Mouse (Mus musculus): ENCODE measurements around the gene Cmtm1. TPM values are rescaled to one million over a fixed set of nuclear protein-coding genes. Genes with fewer than 3 reads are reported as not detected.
"Not testable (repeated sequence)": the region's sequence is repeated elsewhere in the genome, so short reads cannot be mapped to it uniquely, and the experiment has no call there.

Cmtm1 gene
- polyA plus RNA-seq (2015; fragmentation: Nextera tagmentation; extraction: Ambion mirVana), result not detected in 2 replicates

- H3K4me3 ChIP-seq; H3K27ac ChIP-seq; H3K9ac ChIP-seq; H3K36me3 ChIP-seq; H3K9me3 ChIP-seq (replicated peaks); H3K4me1 ChIP-seq (replicated peaks); ATAC-seq (replicated peaks; ENCODE audit: insufficient number of reproducible peaks, insufficient read depth, low FRiP score, low read depth); H3K4me2 ChIP-seq; H3K27me3 ChIP-seq: not testable (repeated sequence)
- WGBS, result 83% methylated on average over 36 of the region's 36 CpGs
Observed at GRCm38 (mm10) chr8:104309441-104310155, at the start of gene Cmtm1, which contains the start of gene Gm45711. TSS of gene Cmtm1 (minus strand) at chr8:104310145. TSS of gene Gm45711 (minus strand) at chr8:104310081.

- no peak overlapping the region for H3K9ac ChIP-seq
- no peak overlapping the region for H3K4me3 ChIP-seq
- no peaks in the 10 kb centered on the region for H3K27me3 ChIP-seq
- H3K9me3 ChIP-seq (replicated peaks), result no peaks in the 10 kb centered on the region
- peaks cover 18% of the 10 kb centered on the region for H3K4me1 ChIP-seq (replicated peaks)
- ATAC-seq (replicated peaks; ENCODE audit: insufficient number of reproducible peaks, insufficient read depth, low FRiP score, low read depth), result no peak
- H3K27ac ChIP-seq, result no peak overlapping the region
- no peak overlapping the region for H3K4me2 ChIP-seq
- peaks cover 9% of the 10 kb centered on the region; the same call in 1 of the 2 replicates for H3K36me3 ChIP-seq
- 77% methylated on average over 3 of the region's 3 CpGs for WGBS
Observed at GRCm38 (mm10) chr8:104358637-104359036, 48.7 kb upstream of the Cmtm1 start.

- Histone ChIP-seq H3K27me3 (no peaks in the 10 kb centered on the region), H3K4me2 (no peak overlapping the region)
- WGBS, result 88% methylated on average over 10 of the region's 10 CpGs
Observed at GRCm38 (mm10) chr8:104354504-104354903, 44.6 kb upstream of the Cmtm1 start.

GRCm38 (mm10) chr8:104353186-104353585 lies 43.2 kb upstream of the Cmtm1 start:
- H3K4me1 ChIP-seq (replicated peaks), result peaks cover 16% of the 10 kb centered on the region
- H3K36me3 ChIP-seq, result peaks cover 12% of the 10 kb centered on the region; the same call in 1 of the 2 replicates
- no peak overlapping the region for H3K4me3 ChIP-seq
- no peak overlapping the region for H3K4me2 ChIP-seq
- H3K9ac ChIP-seq, result no peak overlapping the region
- no peaks in the 10 kb centered on the region for H3K27me3 ChIP-seq
- H3K9me3 ChIP-seq (replicated peaks), result no peaks in the 10 kb centered on the region
- H3K27ac ChIP-seq, result no peak overlapping the region
- no peak; the same call in 1 of the 2 replicates for ATAC-seq (replicated peaks; ENCODE audit: insufficient number of reproducible peaks, insufficient read depth, low FRiP score, low read depth)
- WGBS, result 54% methylated on average over 5 of the region's 5 CpGs

More at GRCm38 (mm10) chr8:104354504-104354903, 44.6 kb upstream of the Cmtm1 start:
- ATAC-seq (replicated peaks; ENCODE audit: insufficient number of reproducible peaks, insufficient read depth, low FRiP score, low read depth), result no peak
- H3K9me3 ChIP-seq (replicated peaks), result no peaks in the 10 kb centered on the region
- no peak overlapping the region for H3K4me3 ChIP-seq
- H3K9ac ChIP-seq, result no peak overlapping the region
- H3K27ac ChIP-seq, result no peak overlapping the region
- peaks cover 9% of the 10 kb centered on the region for H3K4me1 ChIP-seq (replicated peaks)
- peaks cover 12% of the 10 kb centered on the region; the same call in 1 of the 2 replicates for H3K36me3 ChIP-seq

- H3K4me1 ChIP-seq (replicated peaks), result peaks cover 19% of the 10 kb centered on the region
- 70% methylated on average over 13 of the region's 13 CpGs for WGBS
- peaks cover 32% of the 10 kb centered on the region for H3K36me3 ChIP-seq
- H3K4me2 ChIP-seq, result no peak overlapping the region
- H3K9me3 ChIP-seq (replicated peaks), result no peaks in the 10 kb centered on the region
- no peak for ATAC-seq (replicated peaks; ENCODE audit: insufficient number of reproducible peaks, insufficient read depth, low FRiP score, low read depth)
- H3K9ac ChIP-seq, result no peak overlapping the region
- no peak overlapping the region for H3K4me3 ChIP-seq
- no peak overlapping the region for H3K27ac ChIP-seq
- H3K27me3 ChIP-seq, result no peaks in the 10 kb centered on the region
Observed at GRCm38 (mm10) chr8:104350047-104350446, 40.1 kb upstream of the Cmtm1 start.

- no peak overlapping the region for H3K9ac ChIP-seq
- 40% methylated on average over 5 of the region's 5 CpGs for WGBS
Observed at GRCm38 (mm10) chr8:104348971-104349370, 39.0 kb upstream of the Cmtm1 start.

GRCm38 (mm10) chr8:104346706-104347105 lies 36.8 kb upstream of the Cmtm1 start:
- Histone ChIP-seq H3K9ac (no peak overlapping the region), H3K4me3 (no peak overlapping the region), H3K4me2 (no peak overlapping the region), H3K36me3 (peaks cover 29% of the 10 kb centered on the region), H3K4me1 (replicated peaks) (peaks cover 40% of the 10 kb centered on the region), H3K9me3 (replicated peaks) (no peaks in the 10 kb centered on the region), H3K27ac (peak overlapping the region; percentile 24; the same call in 1 of the 2 replicates), H3K27me3 (no peaks in the 10 kb centered on the region)
- 42% methylated on average over 12 of the region's 12 CpGs for WGBS
- no peak for ATAC-seq (replicated peaks; ENCODE audit: insufficient number of reproducible peaks, insufficient read depth, low FRiP score, low read depth)

More at GRCm38 (mm10) chr8:104348971-104349370, 39.0 kb upstream of the Cmtm1 start:
- H3K27ac ChIP-seq, result no peak overlapping the region
- no peaks in the 10 kb centered on the region for H3K9me3 ChIP-seq (replicated peaks)
- peak; percentile 20; the same call in 1 of the 2 replicates for ATAC-seq (replicated peaks; ENCODE audit: insufficient number of reproducible peaks, insufficient read depth, low FRiP score, low read depth)
- H3K4me3 ChIP-seq, result no peak overlapping the region
- peaks cover 32% of the 10 kb centered on the region for H3K36me3 ChIP-seq
- H3K27me3 ChIP-seq, result no peaks in the 10 kb centered on the region
- H3K4me1 ChIP-seq (replicated peaks), result peaks cover 24% of the 10 kb centered on the region
- no peak overlapping the region for H3K4me2 ChIP-seq

- Histone ChIP-seq H3K4me3 (no peak overlapping the region), H3K4me2 (no peak overlapping the region), H3K27ac (no peak overlapping the region), H3K9me3 (replicated peaks) (no peaks in the 10 kb centered on the region), H3K27me3 (no peaks in the 10 kb centered on the region), H3K36me3 (peaks cover 29% of the 10 kb centered on the region), H3K9ac (no peak overlapping the region), H3K4me1 (replicated peaks) (peaks cover 49% of the 10 kb centered on the region)
- 83% methylated on average over 5 of the region's 5 CpGs for WGBS
- no peak for ATAC-seq (replicated peaks; ENCODE audit: insufficient number of reproducible peaks, insufficient read depth, low FRiP score, low read depth)
Observed at GRCm38 (mm10) chr8:104344622-104345021, 34.7 kb upstream of the Cmtm1 start.

- Histone ChIP-seq H3K9ac (no peak overlapping the region), H3K4me2 (no peak overlapping the region), H3K4me1 (replicated peaks) (peaks cover 47% of the 10 kb centered on the region), H3K27ac (no peak overlapping the region), H3K36me3 (peaks cover 29% of the 10 kb centered on the region), H3K9me3 (replicated peaks) (no peaks in the 10 kb centered on the region), H3K4me3 (no peak overlapping the region), H3K27me3 (no peaks in the 10 kb centered on the region)
- whole genome bisulfite sequencing, result 8% methylated on average over 7 of the region's 7 CpGs
- no peak for ATAC-seq (replicated peaks; ENCODE audit: insufficient number of reproducible peaks, insufficient read depth, low FRiP score, low read depth)
Observed at GRCm38 (mm10) chr8:104343957-104344356, 34.0 kb upstream of the Cmtm1 start.

- H3K27me3 ChIP-seq, result no peaks in the 10 kb centered on the region
- H3K9me3 ChIP-seq (replicated peaks), result no peaks in the 10 kb centered on the region
- no peak for ATAC-seq (replicated peaks; ENCODE audit: insufficient number of reproducible peaks, insufficient read depth, low FRiP score, low read depth)
- peak overlapping the region; percentile 89 for H3K4me2 ChIP-seq
- WGBS, result 61% methylated on average over 5 of the region's 5 CpGs
- no peak overlapping the region for H3K4me3 ChIP-seq
- peaks cover 44% of the 10 kb centered on the region for H3K4me1 ChIP-seq (replicated peaks)
- no peak overlapping the region for H3K27ac ChIP-seq
- H3K9ac ChIP-seq, result no peak overlapping the region
- H3K36me3 ChIP-seq, result peaks cover 23% of the 10 kb centered on the region
Observed at GRCm38 (mm10) chr8:104342426-104342825, 32.5 kb upstream of the Cmtm1 start.

GRCm38 (mm10) chr8:104341678-104342077 lies 31.7 kb upstream of the Cmtm1 start:
- 45% methylated on average over 6 of the region's 6 CpGs for WGBS

More at GRCm38 (mm10) chr8:104341678-104342077, 31.7 kb upstream of the Cmtm1 start:
- Histone ChIP-seq H3K4me1 (replicated peaks) (peaks cover 38% of the 10 kb centered on the region), H3K9ac (0 out of 2 replicates have a peak overlapping the region, but pooled peaks have one; percentile 3), H3K4me2 (peak overlapping the region; percentile 89), H3K9me3 (replicated peaks) (no peaks in the 10 kb centered on the region), H3K4me3 (peak overlapping the region; percentile 78), H3K36me3 (peaks cover 17% of the 10 kb centered on the region), H3K27ac (peak overlapping the region; percentile 93), H3K27me3 (no peaks in the 10 kb centered on the region)
- ATAC-seq (replicated peaks; ENCODE audit: insufficient number of reproducible peaks, insufficient read depth, low FRiP score, low read depth), result no peak

Measured in heart, embryonic 15.5 days (tissue).